Mouse (Mus musculus) hindbrain, embryonic 14.5 days (tissue): Measurements from ENCODE around the gene Atp1b3. TPM values are rescaled to one million over a fixed set of nuclear protein-coding genes. Genes with fewer than 3 reads are reported as not detected.

ENCODE experiments used
- ATAC-seq: fragments of 200-750 bp; cut with Nextera tagmentation; 2 replicates; pipeline ENCODE4 v1.8.0; 2017; ENCODE audit warnings: moderate number of reproducible peaks, mild to moderate bottlenecking, moderate TSS enrichment, moderate library complexity; ENCODE audit not compliant: low FRiP score
- DNase-seq: peaks from one replicate; pipeline ENCODE4 v3.0.0-alpha.2; 2015; ENCODE audit warnings: low spot score
- H3K27ac ChIP-seq: fragments of 300-500 bp; sonication (generic); 2 replicates; pipeline ENCODE4 v1.5.1; 2014; ENCODE audit warnings: mild to moderate bottlenecking, moderate library complexity
- H3K27me3 ChIP-seq: fragments of 300-500 bp; sonication (generic); 2 replicates; pipeline ENCODE4 v1.6.1; 2014; ENCODE audit warnings: mild to moderate bottlenecking, low read length, mixed read lengths; ENCODE audit not compliant: control insufficient read depth, insufficient read depth
- H3K36me3 ChIP-seq: fragments of 300-500 bp; sonication (generic); replicated peaks from 2 replicates; pipeline ENCODE4 v1.6.1; 2014; ENCODE audit not compliant: control insufficient read depth, insufficient read depth
- H3K4me1 ChIP-seq: fragments of 300-500 bp; sonication (generic); replicated peaks from 2 replicates; pipeline ENCODE4 v1.6.1; 2014; ENCODE audit warnings: antibody characterized with exemption, low read length, mixed read lengths; ENCODE audit not compliant: control insufficient read depth, insufficient read depth
- H3K4me2 ChIP-seq: fragments of 300-500 bp; sonication (generic); replicated peaks from 2 replicates; pipeline ENCODE4 v1.6.1; 2014; ENCODE audit warnings: mild to moderate bottlenecking, moderate library complexity
- H3K4me3 ChIP-seq: fragments of 300-500 bp; sonication (generic); replicated peaks from 2 replicates; pipeline ENCODE4 v1.5.1; 2014; ENCODE audit warnings: mild to moderate bottlenecking, low read length
- H3K9ac ChIP-seq: fragments of 300-500 bp; sonication (generic); 2 replicates; pipeline ENCODE4 v1.6.1; 2014
- H3K9me3 ChIP-seq: fragments of 300-500 bp; sonication (generic); 2 replicates; pipeline ENCODE4 v1.6.1; 2016; ENCODE audit warnings: low read length; ENCODE audit not compliant: control insufficient read depth
- WGBS: fragments of 180-500 bp; shearing (Covaris S2); extraction: QIAGEN DNeasy Blood & Tissue Kit; methylation state at CpG from one replicate; pipeline ENCODE4 v1.1.7; 2014; 5-methylcytosine and 5-hydroxymethylcytosine counted together
- polyA plus RNA-seq: library from polyadenylated mRNA; unstranded; fragments of >200 nt; fragmentation: Nextera tagmentation; extraction: Ambion mirVana; gene quantifications from 2 replicates; pipeline ENCODE4 v1.2.1, GENCODE M21; 2014

Atp1b3 gene
- polyA plus RNA-seq, 1 experiment from 2014 or later, result 181 TPM

- peaks cover 52% of the 10 kb centered on the region for H3K36me3 ChIP-seq
Observed at GRCm38 (mm10) chr9:96312074-96312473, 52.2 kb downstream of the Atp1b3 start.

GRCm38 (mm10) chr9:96308816-96309215 is 55.4 kb downstream of the Atp1b3 start:
- no peaks in the 10 kb centered on the region for H3K4me1 ChIP-seq
- H3K36me3 ChIP-seq, result peaks cover 59% of the 10 kb centered on the region
- no peak overlapping the region for H3K27ac ChIP-seq
- H3K4me2 ChIP-seq, result no peak overlapping the region
- no peaks in the 10 kb centered on the region for H3K9me3 ChIP-seq
- ATAC-seq (no peak), DNase-seq (no peak)
- WGBS, result 61% methylated on average over 3 of the region's 3 CpGs
- H3K27me3 ChIP-seq, result no peaks in the 10 kb centered on the region
- no peak overlapping the region for H3K4me3 ChIP-seq
- H3K9ac ChIP-seq, result no peak overlapping the region

More at GRCm38 (mm10) chr9:96312074-96312473, 52.2 kb downstream of the Atp1b3 start:
- no peaks in the 10 kb centered on the region for H3K27me3 ChIP-seq
- H3K9ac ChIP-seq, result no peak overlapping the region
- H3K27ac ChIP-seq, result no peak overlapping the region
- no peaks in the 10 kb centered on the region for H3K9me3 ChIP-seq
- H3K4me1 ChIP-seq, result no peaks in the 10 kb centered on the region
- no peak overlapping the region for H3K4me3 ChIP-seq
- no peak overlapping the region for H3K4me2 ChIP-seq
- ATAC-seq (no peak), DNase-seq (no peak)
- whole genome bisulfite sequencing, result 96% methylated on average over 3 of the region's 3 CpGs

GRCm38 (mm10) chr9:96299324-96300008 is 64.8 kb downstream of the Atp1b3 start:
- WGBS, result 97% methylated on average over 3 of the region's 3 CpGs

GRCm38 (mm10) chr9:96292144-96292543 is 72.1 kb downstream of the Atp1b3 start:
- Histone ChIP-seq H3K4me2 (no peak overlapping the region), H3K9me3 (no peaks in the 10 kb centered on the region), H3K4me3 (no peak overlapping the region), H3K9ac (no peak overlapping the region), H3K27me3 (no peaks in the 10 kb centered on the region), H3K36me3 (peaks cover 42% of the 10 kb centered on the region), H3K4me1 (no peaks in the 10 kb centered on the region), H3K27ac (no peak overlapping the region)
- 99% methylated on average over 7 of the region's 7 CpGs for WGBS
- no peak for DNase-seq
- no peak for ATAC-seq

More at GRCm38 (mm10) chr9:96299324-96300008, 64.8 kb downstream of the Atp1b3 start:
- no peak for ATAC-seq
- Histone ChIP-seq H3K36me3 (peaks cover 56% of the 10 kb centered on the region), H3K9ac (no peak overlapping the region), H3K27ac (no peak overlapping the region), H3K4me2 (no peak overlapping the region), H3K9me3 (no peaks in the 10 kb centered on the region), H3K27me3 (no peaks in the 10 kb centered on the region), H3K4me1 (no peaks in the 10 kb centered on the region), H3K4me3 (no peak overlapping the region)
- no peak for DNase-seq

GRCm38 (mm10) chr9:96284916-96285315 is 79.3 kb downstream of the Atp1b3 start:
- Histone ChIP-seq H3K27me3 (no peaks in the 10 kb centered on the region), H3K36me3 (0 out of 2 replicates have a peak, but pooled peaks cover 11% of the 10 kb centered on the region), H3K27ac (no peak overlapping the region), H3K4me3 (no peak overlapping the region), H3K4me2 (no peak overlapping the region), H3K9ac (no peak overlapping the region), H3K9me3 (no peaks in the 10 kb centered on the region), H3K4me1 (no peaks in the 10 kb centered on the region)
- WGBS, result 24% methylated on average over 1 of the region's 1 CpGs
- DNase-seq (peak; percentile 73), ATAC-seq (no peak)

Other genes starting within 250 kb of the Atp1b3 start
- 3.2 and 3.7 TPM in 2 replicates for gene Gk5, start 245.1 kb downstream of the Atp1b3 start, polyA plus RNA-seq
- gene Tfdp2, start 168.2 kb downstream of the Atp1b3 start, polyA plus RNA-seq, result 21.1 and 24.4 TPM in 2 replicates
- gene Rnf7, start 114.2 kb upstream of the Atp1b3 start, polyA plus RNA-seq, result 250 and 268 TPM in 2 replicates
- gene Gm28729, start 160.8 kb upstream of the Atp1b3 start, polyA plus RNA-seq, result 0.17 and 0.44 TPM in 2 replicates